Mouse (Mus musculus) urinary bladder, postnatal 25 days (tissue): ENCODE measurements around the gene Mapk14.
"Not testable (repeated sequence)": the region's sequence is repeated elsewhere in the genome, so short reads cannot be mapped to it uniquely, and the experiment has no call there.

Experiments used
- DNase-seq: peaks from one replicate; pipeline ENCODE4 v3.0.0; 2022; ENCODE audit warnings: low spot score

The Mapk14 gene

GRCm38 (mm10) chr17:28698245-28698644 lies 7.1 kb downstream of the Mapk14 start:
- DNase-seq, result no peak

- DNase-seq, result no peak
Measured at GRCm38 (mm10) chr17:28698672-28699071, 7.5 kb downstream of the Mapk14 start.

- DNase-seq, result no peak
Measured at GRCm38 (mm10) chr17:28699789-28700188, 8.7 kb downstream of the Mapk14 start.

GRCm38 (mm10) chr17:28701171-28701570 lies 10.0 kb downstream of the Mapk14 start:
- DNase-seq, result no peak

GRCm38 (mm10) chr17:28701737-28702136 lies 10.6 kb downstream of the Mapk14 start:
- no peak for DNase-seq

GRCm38 (mm10) chr17:28702646-28703045 lies 11.5 kb downstream of the Mapk14 start:
- no peak for DNase-seq

GRCm38 (mm10) chr17:28706697-28707096 lies 15.6 kb downstream of the Mapk14 start:
- no peak for DNase-seq

GRCm38 (mm10) chr17:28707136-28707627 lies 16.1 kb downstream of the Mapk14 start:
- DNase-seq, result no peak

GRCm38 (mm10) chr17:28707816-28708215 lies 16.7 kb downstream of the Mapk14 start:
- DNase-seq, result no peak

- no peak for DNase-seq
Measured at GRCm38 (mm10) chr17:28708989-28709388, 17.9 kb downstream of the Mapk14 start.

- DNase-seq, result no peak
Measured at GRCm38 (mm10) chr17:28709552-28710290, 18.6 kb downstream of the Mapk14 start.

GRCm38 (mm10) chr17:28710291-28710688 lies 19.2 kb downstream of the Mapk14 start:
- DNase-seq, result no peak

- no peak for DNase-seq
Measured at GRCm38 (mm10) chr17:28711237-28711636, 20.1 kb downstream of the Mapk14 start.

- no peak for DNase-seq
Measured at GRCm38 (mm10) chr17:28712305-28712704, 21.2 kb downstream of the Mapk14 start.

GRCm38 (mm10) chr17:28714006-28714405 lies 22.9 kb downstream of the Mapk14 start:
- DNase-seq, result no peak

GRCm38 (mm10) chr17:28715832-28716548 lies 24.9 kb downstream of the Mapk14 start:
- no peak for DNase-seq

GRCm38 (mm10) chr17:28717535-28717934 lies 26.4 kb downstream of the Mapk14 start:
- no peak for DNase-seq

GRCm38 (mm10) chr17:28725783-28726182 lies 34.7 kb downstream of the Mapk14 start, which contains the start of gene AC170998.1:
Gene AC170998.1 (plus strand): TSS chr17:28726083.
- no peak for DNase-seq

GRCm38 (mm10) chr17:28727511-28727910 lies 36.4 kb downstream of the Mapk14 start:
- not testable (repeated sequence) for DNase-seq

- no peak for DNase-seq
Measured at GRCm38 (mm10) chr17:28735317-28736105, 44.4 kb downstream of the Mapk14 start.

GRCm38 (mm10) chr17:28736486-28736885 lies 45.4 kb downstream of the Mapk14 start:
- DNase-seq, result no peak

- DNase-seq, result no peak
Measured at GRCm38 (mm10) chr17:28737973-28738372, 46.8 kb downstream of the Mapk14 start.
